ENCODE assay signal across 10 mouse cellular contexts in the genomic region with DNA sequence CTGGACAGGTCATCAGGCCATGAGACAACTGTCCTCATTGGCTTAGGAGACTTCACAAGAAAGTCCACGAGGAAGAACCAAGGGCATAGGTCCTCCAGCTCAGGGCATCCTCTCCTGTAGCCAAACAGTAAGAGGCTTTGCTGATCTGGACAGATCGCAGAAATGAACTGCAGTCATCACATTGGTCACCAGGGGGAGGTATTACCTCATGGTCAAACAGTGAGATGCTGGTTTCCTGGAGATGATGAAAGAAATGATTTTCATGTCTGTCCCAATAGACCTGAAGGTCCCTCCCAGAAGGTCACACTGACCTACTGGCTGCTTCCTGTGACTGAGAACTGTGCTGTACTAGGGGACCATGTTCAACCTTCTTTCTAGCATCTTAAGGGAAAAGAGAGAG. TPM values are rescaled to one million over a fixed set of nuclear protein-coding genes. Genes with fewer than 3 reads are reported as not detected.
DNase-seq lines count a peak whose midpoint lies in the region; ATAC-seq and TF ChIP-seq lines count a peak whose summit lies in the region.
"Had no signal": no experiment of that assay in that cellular context is flagged by ENCODE, and none has a peak within 500 bp of the region (broad histone marks: within the 10 kb centered on the region; RNA-seq: fewer than 3 reads in every experiment).

No protein-coding gene starts in this region.

- no peaks in the 10 kb centered on the region for H3K27me3 ChIP-seq in lung, embryonic 14.5 days (ENCODE audit: insufficient read depth, low read length)
- H3K27me3 ChIP-seq in MEL (ENCODE audit: control insufficient read depth in 1 of 2, insufficient read depth in 2 of 2, low read length in 2 of 2) = no peaks in the 10 kb centered on the region
- H3K27me3 ChIP-seq in hindbrain, embryonic 14.5 days (ENCODE audit: control insufficient read depth, insufficient read depth, low read length) = no peaks in the 10 kb centered on the region

- no peak overlapping the region for H3K9ac ChIP-seq in lung, embryonic 14.5 days
- no peak overlapping the region for H3K9ac ChIP-seq in MEL (ENCODE audit: control insufficient read depth, low read depth, low read length, poor library complexity, severe bottlenecking)
- no peak overlapping the region for H3K9ac ChIP-seq in hindbrain, embryonic 14.5 days

- H3K27ac ChIP-seq in lung, embryonic 14.5 days (ENCODE audit: low read depth) = no peak overlapping the region
- no peak overlapping the region for H3K27ac ChIP-seq in MEL (ENCODE audit: control insufficient read depth, low read depth, low read length)
- no peak overlapping the region for H3K27ac ChIP-seq in hindbrain, embryonic 14.5 days
- H3K27ac ChIP-seq: macrophage had no signal

- ATAC-seq in lung, embryonic 14.5 days (ENCODE audit: insufficient read depth) = no peak
- ATAC-seq in megakaryocyte, adult 5-6 weeks (ENCODE audit: poor library complexity, severe bottlenecking) = 0 out of 2 replicates have a peak, but pooled peaks have one; percentile 24
- no peak for ATAC-seq in hindbrain, embryonic 14.5 days (ENCODE audit: low FRiP score)

- no peak overlapping the region for H3K4me3 ChIP-seq in lung, embryonic 14.5 days (ENCODE audit: low read depth, low read length)
- H3K4me3 ChIP-seq in MEL (ENCODE audit: control insufficient read depth in 1 of 2, insufficient read depth in 1 of 2, low read depth in 2 of 2, low read length in 2 of 2) = no peak overlapping the region
- H3K4me3 ChIP-seq in hindbrain, embryonic 14.5 days (replicated peaks; ENCODE audit: low read length) = no peak overlapping the region

- no peak for TF ChIP-seq EP300 in MEL (IDR thresholded peaks at IDR 0.05; ENCODE audit: low read depth in 1 of 2, low read length in 2 of 2)

- H3K4me2 ChIP-seq in lung, embryonic 14.5 days = no peak overlapping the region
- no peak overlapping the region for H3K4me2 ChIP-seq in hindbrain, embryonic 14.5 days (replicated peaks)

- H3K36me3 ChIP-seq in lung, embryonic 14.5 days (ENCODE audit: insufficient read depth) = no peaks in the 10 kb centered on the region
- H3K36me3 ChIP-seq in MEL (ENCODE audit: control insufficient read depth in 1 of 2, insufficient read depth in 2 of 2, low read length in 2 of 2) = no peaks in the 10 kb centered on the region
- H3K36me3 ChIP-seq in hindbrain, embryonic 14.5 days (replicated peaks; ENCODE audit: control insufficient read depth, insufficient read depth) = no peaks in the 10 kb centered on the region

- peak; percentile 58 for TF ChIP-seq RAD21 in MEL (IDR thresholded peaks at IDR 0.05; ENCODE audit: low read depth, low read length)

- TF ChIP-seq POLR2A in MEL (IDR thresholded peaks at IDR 0.05; ENCODE audit: control insufficient read depth in 1 of 2, insufficient read depth in 1 of 2, low read depth in 1 of 2, low read length in 2 of 2, poor library complexity in 1 of 2) = no peak

- peak; percentile 52 for DNase-seq in lung, embryonic 14.5 days
- DNase-seq in lung, postnatal 25 days (ENCODE audit: low spot score) = no peak
- peak; percentile 22 for DNase-seq in MEL (ENCODE audit: low read depth, low spot score)
- peak; percentile 31 for DNase-seq in adrenal gland, postnatal 25 days
- DNase-seq in forelimb bud, embryonic 11.5 days (ENCODE audit: low read depth, low spot score) = peak; percentile 5
- no peak for DNase-seq in gastrocnemius, postnatal 10 days
- no peak for DNase-seq in hindbrain, embryonic 14.5 days (ENCODE audit: low spot score)

- peak; percentile 52 for TF ChIP-seq CTCF in lung, embryonic 14.5 days (IDR thresholded peaks at IDR 0.05; ENCODE audit: low read depth)
- peak; percentile 33 to 52 (median 51); a peak in 5 of 6 replicates for TF ChIP-seq CTCF in MEL (IDR thresholded peaks at IDR 0.05 in 2 of 3, conservative IDR thresholded peaks at IDR 0.05 in 1 of 3; ENCODE audit: control insufficient read depth in 1 of 3, insufficient read depth in 1 of 3, low read depth in 2 of 3, low read length in 3 of 3, poor library complexity in 1 of 3, severe bottlenecking in 1 of 3)

- WGBS in lung, embryonic 14.5 days = 43% methylated on average over 2 of the region's 2 CpGs
- WGBS in hindbrain, embryonic 14.5 days = 40% methylated on average over 2 of the region's 2 CpGs

- no peaks in the 10 kb centered on the region for H3K4me1 ChIP-seq in lung, embryonic 14.5 days (ENCODE audit: insufficient read depth)
- no peaks in the 10 kb centered on the region for H3K4me1 ChIP-seq in MEL (ENCODE audit: control insufficient read depth in 1 of 2, insufficient read depth in 2 of 2, low read length in 2 of 2)
- no peaks in the 10 kb centered on the region for H3K4me1 ChIP-seq in hindbrain, embryonic 14.5 days (replicated peaks; ENCODE audit: control insufficient read depth, insufficient read depth, low read length)

- H3K9me3 ChIP-seq in lung, embryonic 14.5 days (ENCODE audit: low read depth, low read length) = no peaks in the 10 kb centered on the region
- no peaks in the 10 kb centered on the region for H3K9me3 ChIP-seq in MEL (replicated peaks; ENCODE audit: insufficient read depth, low read length)
- 0 out of 2 replicates have a peak, but pooled peaks cover 6% of the 10 kb centered on the region for H3K9me3 ChIP-seq in hindbrain, embryonic 14.5 days (ENCODE audit: control insufficient read depth, low read length)

- H3K79me2 ChIP-seq in MEL (ENCODE audit: control insufficient read depth, insufficient read depth, low read length, poor library complexity) = no peaks in the 10 kb centered on the region

TF ChIP-seq in MEL, 35 proteins besides CTCF, POLR2A, EP300 and RAD21:
- TF ChIP-seq SMC3 (IDR thresholded peaks at IDR 0.05; ENCODE audit: low read depth, low read length) = peak; percentile 53
- no peak for TF ChIP-seq HCFC1 (IDR thresholded peaks at IDR 0.05; ENCODE audit: low read depth, low read length)
- no peak for TF ChIP-seq POLR2AphosphoS2 (IDR thresholded peaks at IDR 0.05; ENCODE audit: low read length)
- TF ChIP-seq MEF2A (IDR thresholded peaks at IDR 0.05; ENCODE audit: extremely low read depth, insufficient replicate concordance, low read depth, low read length, poor library complexity, severe bottlenecking) = no peak
- TF ChIP-seq MAZ (IDR thresholded peaks at IDR 0.05; ENCODE audit: low read depth, low read length) = no peak
- peak; percentile 27; the same call in 1 of the 2 replicates for TF ChIP-seq ZC3H11A (IDR thresholded peaks at IDR 0.05; ENCODE audit: low read depth, low read length)
- no peak for TF ChIP-seq ETS1 (IDR thresholded peaks at IDR 0.05; ENCODE audit: low read depth, low read length)
- no peak for TF ChIP-seq MYB (IDR thresholded peaks at IDR 0.05; ENCODE audit: low read depth, low read length)
- TF ChIP-seq MAX (IDR thresholded peaks at IDR 0.05; ENCODE audit: low read length) = no peak
- no peak for TF ChIP-seq MAFK (IDR thresholded peaks at IDR 0.05; ENCODE audit: borderline replicate concordance, low read depth, low read length)
- no peak for TF ChIP-seq CHD2 (IDR thresholded peaks at IDR 0.05; ENCODE audit: low read length)
- no peak for TF ChIP-seq ZMIZ1 (IDR thresholded peaks at IDR 0.05; ENCODE audit: low read depth, low read length)
- no peak for TF ChIP-seq ELF1 (IDR thresholded peaks at IDR 0.05; ENCODE audit: low read depth, low read length)
- no peak for TF ChIP-seq SIN3A (IDR thresholded peaks at IDR 0.05; ENCODE audit: low read length)

RNA-seq across cellular contexts. Expression of gene Ceacam3, which starts 5.6 kb away (rescaled TPM):
- polyA plus RNA-seq in lung, embryonic 14.5 days (2014; fragmentation: Nextera tagmentation; extraction: Ambion mirVana) = not detected in 2 replicates
- not detected in 2 replicates for total RNA-seq in MEL (2012; rRNA removed)
- polyA plus RNA-seq in MEL (2012; ENCODE audit: insufficient read depth in 1 of 2, insufficient read length in 2 of 2, low read depth in 1 of 2, low replicate concordance in 2 of 2, missing spikeins in 1 of 2) = not detected
- total RNA-seq in adrenal gland, postnatal 25 days (2021) = not detected in 2 replicates
- not detected in 2 replicates for total RNA-seq in megakaryocyte, adult 5-6 weeks (2015)
- not detected in 2 replicates for total RNA-seq in megakaryocyte, adult 5-6 weeks (2017)
- total RNA-seq in gastrocnemius, postnatal 10 days (2021) = not detected
- not detected in 2 replicates for polyA plus RNA-seq in hindbrain, embryonic 14.5 days (2014; fragmentation: Nextera tagmentation; extraction: Ambion mirVana)
- polyA plus RNA-seq: gonadal fat pad, adult 2 months; macrophage had no signal

RNA-seq across cellular contexts. Expression of gene Psg29, which starts 47.6 kb away (rescaled TPM):
- polyA plus RNA-seq in lung, embryonic 14.5 days (2014; fragmentation: Nextera tagmentation; extraction: Ambion mirVana) = not detected in 2 replicates
- not detected in 2 replicates for total RNA-seq in MEL (2012; rRNA removed)
- polyA plus RNA-seq in MEL (2012; ENCODE audit: insufficient read depth in 1 of 2, insufficient read length in 2 of 2, low read depth in 1 of 2, low replicate concordance in 2 of 2, missing spikeins in 1 of 2) = not detected
- total RNA-seq in adrenal gland, postnatal 25 days (2021) = not detected in 2 replicates
- total RNA-seq in megakaryocyte, adult 5-6 weeks (2015) = not detected in 2 replicates
- total RNA-seq in megakaryocyte, adult 5-6 weeks (2017) = not detected in 2 replicates
- total RNA-seq in gastrocnemius, postnatal 10 days (2021) = not detected
- not detected in 2 replicates for polyA plus RNA-seq in hindbrain, embryonic 14.5 days (2014; fragmentation: Nextera tagmentation; extraction: Ambion mirVana)
- polyA plus RNA-seq: gonadal fat pad, adult 2 months; macrophage had no signal

Comparison
In these comparisons a context has a peak if more than half of its experiments do, and no peak if none do; other contexts are left out.
1. DNase-seq: peak in lung, embryonic 14.5 days (single experiment), MEL (single experiment), adrenal gland, postnatal 25 days (single experiment) and forelimb bud, embryonic 11.5 days (single experiment); none in lung, postnatal 25 days (single experiment), gastrocnemius, postnatal 10 days (single experiment) and hindbrain, embryonic 14.5 days (single experiment).